Mouse (Mus musculus): ENCODE results near the gene Adck1.

Adck1 gene

GRCm38 (mm10) chr12:88472832-88473231 is 112.5 kb downstream of the Adck1 start:
- DNase-seq (ENCODE audit: low read depth, low spot score): no peak

GRCm38 (mm10) chr12:88473796-88474195 is 113.4 kb downstream of the Adck1 start:
- no peak for DNase-seq (ENCODE audit: low read depth, low spot score)

GRCm38 (mm10) chr12:88475833-88476232 is 115.5 kb downstream of the Adck1 start:
- DNase-seq (ENCODE audit: low read depth, low spot score): no peak

GRCm38 (mm10) chr12:88476702-88477101 is 116.3 kb downstream of the Adck1 start:
- no peak for DNase-seq (ENCODE audit: low read depth, low spot score)

DNA sequence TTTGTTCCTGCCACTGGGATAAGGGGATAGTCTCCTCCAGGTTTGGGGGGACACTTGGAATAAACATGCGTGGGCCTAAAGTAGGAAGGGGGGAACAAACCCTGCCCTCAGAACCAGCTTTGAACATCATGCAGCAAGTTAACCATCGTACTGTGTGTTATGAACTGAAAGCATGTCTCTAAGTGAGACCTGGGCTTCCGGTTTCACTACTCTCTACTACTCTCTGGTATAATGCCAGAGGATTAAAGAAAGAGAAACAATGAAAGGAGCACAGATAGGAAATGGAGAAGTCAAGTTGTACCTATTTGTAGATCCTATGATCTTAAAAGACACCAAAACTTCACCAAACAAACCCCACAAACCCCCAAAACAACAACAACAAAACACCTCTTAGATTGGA is 121.3 kb downstream of the Adck1 start:
- no peak for DNase-seq (ENCODE audit: low read depth, low spot score)

DNA sequence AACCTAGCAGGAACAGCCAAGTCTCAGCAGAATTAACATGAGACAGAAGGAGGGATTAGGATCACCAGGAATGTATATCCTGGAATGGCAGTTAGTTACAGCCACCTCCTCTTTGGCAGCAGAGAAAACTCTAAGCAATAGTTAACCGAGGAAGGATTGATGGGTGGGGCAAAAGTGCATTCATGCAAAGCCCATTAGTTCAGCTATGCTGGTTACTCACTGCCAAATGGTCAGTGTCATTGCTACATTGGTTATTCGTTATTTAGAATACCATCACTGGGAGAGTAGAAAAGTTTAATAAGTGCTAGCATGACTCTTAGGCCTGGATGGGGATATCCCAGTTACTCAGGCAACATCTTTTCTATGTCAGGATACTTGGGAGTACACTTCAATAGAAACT is 130.5 kb downstream of the Adck1 start:
- DNase-seq (ENCODE audit: low read depth, low spot score): no peak

Measured in 3T3-L1 (cell line).